Mouse (Mus musculus) MEL (cell line): ENCODE results near the gene Upp2. TPM values are rescaled to one million over a fixed set of nuclear protein-coding genes. Genes with fewer than 3 reads are reported as not detected.

Experiments used
- DNase-seq: peaks from one replicate; pipeline ENCODE4 v3.0.0; 2011; ENCODE audit warnings: low read depth, low spot score
- H3K27ac ChIP-seq: 2 replicates; pipeline ENCODE4 v1.5.1; 2012; ENCODE audit warnings: low read depth, mild to moderate bottlenecking, control low read depth, low read length, moderate library complexity; ENCODE audit not compliant: control insufficient read depth
- H3K27me3 ChIP-seq, 2 experiments: fragments of 150-350 bp in 1 of 2; sonication (generic) in 1 of 2; 2 replicates each; pipeline ENCODE4 v1.6.1; 2012; ENCODE audit warnings: low read length in 2 of 2, mild to moderate bottlenecking in 2 of 2, improper control_type of control experiment in 1 of 2, moderate library complexity in 1 of 2; ENCODE audit not compliant: insufficient read depth in 2 of 2, control insufficient read depth in 1 of 2
- H3K36me3 ChIP-seq, 2 experiments: 2 replicates each; pipeline ENCODE4 v1.6.1; 2012 to 2014; ENCODE audit warnings: low read length in 2 of 2, improper control_type of control experiment in 1 of 2, inconsistent platforms in 1 of 2, mild to moderate bottlenecking in 1 of 2; ENCODE audit not compliant: insufficient read depth in 2 of 2, control insufficient read depth in 1 of 2
- H3K4me1 ChIP-seq, 2 experiments: fragments of 150-350 bp in 1 of 2; sonication (generic) in 1 of 2; 2 replicates each; pipeline ENCODE4 v1.6.1; 2012; ENCODE audit warnings: low read length in 2 of 2, improper control_type of control experiment in 1 of 2, mild to moderate bottlenecking in 1 of 2; ENCODE audit not compliant: insufficient read depth in 2 of 2, control insufficient read depth in 1 of 2
- H3K4me3 ChIP-seq, 2 experiments: fragments of 150-350 bp in 1 of 2; sonication (generic) in 1 of 2; 2 replicates each; pipeline ENCODE4 v1.5.1; 2012; ENCODE audit warnings: low read depth in 2 of 2, low read length in 2 of 2, mild to moderate bottlenecking in 2 of 2, moderate library complexity in 2 of 2, control low read depth in 1 of 2, improper control_type of control experiment in 1 of 2; ENCODE audit not compliant: control insufficient read depth in 1 of 2, insufficient read depth in 1 of 2
- H3K79me2 ChIP-seq: 2 replicates; pipeline ENCODE4 v1.6.1; 2012; ENCODE audit warnings: mild to moderate bottlenecking, low read length, moderate library complexity; ENCODE audit not compliant: control insufficient read depth, poor library complexity, insufficient read depth
- H3K9ac ChIP-seq: 2 replicates; pipeline ENCODE4 v1.6.1; 2012; ENCODE audit warnings: low read depth, mild to moderate bottlenecking, control low read depth, low read length, moderate library complexity; ENCODE audit not compliant: control insufficient read depth, poor library complexity, severe bottlenecking
- H3K9me3 ChIP-seq: fragments of 150-350 bp; sonication (generic); replicated peaks from 2 replicates; pipeline ENCODE4 v1.6.1; 2012; ENCODE audit warnings: mild to moderate bottlenecking, low read length, improper control_type of control experiment, moderate library complexity; ENCODE audit not compliant: insufficient read depth
- BHLHE40 ChIP-seq: IDR thresholded peaks from 2 replicates; pipeline ENCODE4 v1.6.1; 2012; ENCODE audit warnings: low read depth, mild to moderate bottlenecking, inconsistent platforms, low read length, improper control_type of control experiment, borderline replicate concordance
- CHD1 ChIP-seq: IDR thresholded peaks from 2 replicates; pipeline ENCODE4 v1.6.1; 2012; ENCODE audit warnings: low read depth, mild to moderate bottlenecking, inconsistent platforms, low read length, improper control_type of control experiment
- CTCF ChIP-seq, 3 experiments: IDR thresholded peaks in 2 of 3; conservative IDR thresholded peaks in 1 of 3; 2 replicates each; pipeline ENCODE4 v1.5.1; 2011 to 2012; ENCODE audit warnings: low read length in 3 of 3, low read depth in 2 of 3, mild to moderate bottlenecking in 2 of 3, improper control_type of control experiment in 1 of 3, inconsistent platforms in 1 of 3, mixed read lengths in 1 of 3, moderate library complexity in 1 of 3; ENCODE audit not compliant: control insufficient read depth in 1 of 3, insufficient read depth in 1 of 3, poor library complexity in 1 of 3, severe bottlenecking in 1 of 3
- E2F4 ChIP-seq: IDR thresholded peaks from 2 replicates; pipeline ENCODE4 v1.6.1; 2011; ENCODE audit warnings: low read depth, low read length, improper control_type of control experiment, borderline replicate concordance
- ELF1 ChIP-seq: IDR thresholded peaks from 2 replicates; pipeline ENCODE4 v1.6.1; 2014; ENCODE audit warnings: low read depth, mild to moderate bottlenecking, inconsistent platforms, low read length, improper control_type of control experiment, moderate library complexity
- GABPA ChIP-seq: IDR thresholded peaks from 2 replicates; pipeline ENCODE4 v1.6.1; 2012; ENCODE audit warnings: low read depth, mild to moderate bottlenecking, inconsistent platforms, low read length, improper control_type of control experiment, moderate library complexity
- GATA1 ChIP-seq: IDR thresholded peaks from 2 replicates; pipeline ENCODE4 v1.6.1; 2011; ENCODE audit warnings: low read depth, low read length, improper control_type of control experiment
- HCFC1 ChIP-seq: IDR thresholded peaks from 2 replicates; pipeline ENCODE4 v1.6.1; 2012; ENCODE audit warnings: low read depth, mild to moderate bottlenecking, inconsistent platforms, low read length, improper control_type of control experiment, moderate library complexity
- JUND ChIP-seq: IDR thresholded peaks from 2 replicates; pipeline ENCODE4 v1.6.1; 2011; ENCODE audit warnings: low read depth, mild to moderate bottlenecking, improper control_type of control experiment, low read length
- MAFK ChIP-seq: IDR thresholded peaks from 2 replicates; pipeline ENCODE4 v1.6.1; 2011; ENCODE audit warnings: low read depth, mild to moderate bottlenecking, low read length, improper control_type of control experiment, borderline replicate concordance
- MAX ChIP-seq: IDR thresholded peaks from 2 replicates; pipeline ENCODE4 v1.6.1; 2011; ENCODE audit warnings: low read length, improper control_type of control experiment
- NELFE ChIP-seq: IDR thresholded peaks from 2 replicates; pipeline ENCODE4 v1.6.1; 2011; ENCODE audit warnings: low read depth, low read length, improper control_type of control experiment
- NRF1 ChIP-seq: IDR thresholded peaks from 2 replicates; pipeline ENCODE4 v1.6.1; 2014; ENCODE audit warnings: low read depth, mild to moderate bottlenecking, inconsistent platforms, low read length, improper control_type of control experiment, moderate library complexity; ENCODE audit not compliant: poor library complexity, insufficient read depth, severe bottlenecking
- POLR2AphosphoS5 ChIP-seq: IDR thresholded peaks from 2 replicates; pipeline ENCODE4 v1.6.1; 2012; ENCODE audit warnings: low read depth, borderline replicate concordance, mild to moderate bottlenecking, inconsistent platforms, low read length, moderate library complexity, mixed read lengths
- SMC3 ChIP-seq: IDR thresholded peaks from 2 replicates; pipeline ENCODE4 v1.6.1; 2011; ENCODE audit warnings: low read depth, low read length, improper control_type of control experiment
- TAL1 ChIP-seq: IDR thresholded peaks from 2 replicates; pipeline ENCODE4 v1.6.1; 2012; ENCODE audit warnings: mild to moderate bottlenecking, inconsistent platforms, low read length, moderate library complexity, mixed read lengths
- TBP ChIP-seq: IDR thresholded peaks from 2 replicates; pipeline ENCODE4 v1.8.0; 2011; ENCODE audit warnings: low read depth, low read length, improper control_type of control experiment
- TCF12 ChIP-seq: IDR thresholded peaks from 2 replicates; pipeline ENCODE4 v1.6.1; 2014; ENCODE audit warnings: low read depth, mild to moderate bottlenecking, inconsistent platforms, low read length, improper control_type of control experiment, moderate library complexity
- USF1 ChIP-seq: IDR thresholded peaks from 2 replicates; pipeline ENCODE4 v1.6.1; 2014; ENCODE audit warnings: low read depth, mild to moderate bottlenecking, inconsistent platforms, low read length, improper control_type of control experiment, moderate library complexity
- ZKSCAN1 ChIP-seq: IDR thresholded peaks from 2 replicates; pipeline ENCODE4 v1.6.1; 2012; ENCODE audit warnings: low read depth, mild to moderate bottlenecking, inconsistent platforms, low read length, improper control_type of control experiment, moderate library complexity
- polyA plus RNA-seq, 2 experiments: library from polyadenylated mRNA; stranded (reverse) in 1 of 2; unstranded in 1 of 2; fragments of >175 nt in 1 of 2; fragments of >200 nt in 1 of 2; gene quantifications; 2 replicates each; pipeline versions ENCODE4 v1.2.1 to v1.2.4; 2012; ENCODE audit warnings: low replicate concordance in 2 of 2, low read depth in 1 of 2; ENCODE audit not compliant: insufficient read length in 2 of 2, insufficient read depth in 1 of 2, missing spikeins in 1 of 2
- total RNA-seq: library from RNA; depleted of rRNA; stranded (reverse); fragments of 300-350 nt; gene quantifications from 2 replicates; pipeline ENCODE4 v1.2.3, GENCODE M21; 2012

Gene Upp2
- total and polyA plus RNA-seq, 3 experiments, result not detected

GRCm38 (mm10) chr2:58700354-58700753, 133.3 kb downstream of the Upp2 start:
- H3K4me1 ChIP-seq, result no peaks in the 10 kb centered on the region
- H3K4me3 ChIP-seq, result no peak overlapping the region
- H3K27ac ChIP-seq, result no peak overlapping the region
- DNase-seq, result no peak
- no peaks in the 10 kb centered on the region for H3K9me3 ChIP-seq
- no peaks in the 10 kb centered on the region for H3K36me3 ChIP-seq
- TF ChIP-seq ZKSCAN1 (no peak), HCFC1 (no peak), GABPA (no peak), JUND (no peak), USF1 (no peak), TCF12 (no peak), E2F4 (no peak), GATA1 (no peak), POLR2AphosphoS5 (no peak), MAX (no peak), ELF1 (no peak), CTCF (IDR thresholded peaks at IDR 0.05 in 2 of 3, conservative IDR thresholded peaks at IDR 0.05 in 1 of 3; ENCODE audit: control insufficient read depth in 1 of 3, insufficient read depth in 1 of 3, low read depth in 2 of 3, low read length in 3 of 3, poor library complexity in 1 of 3, severe bottlenecking in 1 of 3) (no peak), BHLHE40 (no peak), TBP (no peak), TAL1 (no peak), NELFE (no peak), NRF1 (no peak), MAFK (no peak)
- H3K79me2 ChIP-seq, result no peaks in the 10 kb centered on the region
- no peaks in the 10 kb centered on the region for H3K27me3 ChIP-seq
- H3K9ac ChIP-seq, result no peak overlapping the region

DNA sequence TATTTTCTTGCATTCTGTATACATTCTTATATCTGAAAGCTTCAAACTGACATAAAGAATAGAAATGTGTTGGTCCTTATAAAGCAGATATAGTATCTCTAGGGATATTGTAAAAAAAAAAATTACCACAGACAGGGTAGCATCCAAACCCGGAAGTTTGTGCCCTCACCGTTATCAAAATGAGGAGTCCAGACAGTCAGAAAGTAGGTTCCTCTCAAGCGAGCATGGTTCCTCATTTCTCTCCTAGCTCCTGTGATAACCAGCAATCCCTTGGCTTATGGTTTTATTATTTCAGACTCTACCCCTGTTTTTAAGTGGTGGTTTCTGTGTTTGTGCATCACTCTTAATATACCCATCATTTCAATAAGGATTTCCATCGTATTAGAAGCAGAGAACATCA, 134.5 kb downstream of the Upp2 start:
- no peaks in the 10 kb centered on the region for H3K79me2 ChIP-seq
- H3K9me3 ChIP-seq, result no peaks in the 10 kb centered on the region
- DNase-seq, result no peak
- no peaks in the 10 kb centered on the region for H3K36me3 ChIP-seq
- no peaks in the 10 kb centered on the region for H3K4me1 ChIP-seq
- no peaks in the 10 kb centered on the region for H3K27me3 ChIP-seq
- no peak overlapping the region for H3K27ac ChIP-seq
- no peak overlapping the region for H3K4me3 ChIP-seq
- no peak for TF ChIP-seq CHD1
- no peak for TF ChIP-seq SMC3
- no peak overlapping the region for H3K9ac ChIP-seq
